Mouse (Mus musculus) liver, embryonic 14.5 days (tissue): ENCODE results near the gene Enpep. TPM values are rescaled to one million over a fixed set of nuclear protein-coding genes. Genes with fewer than 3 reads are reported as not detected.

ENCODE experiments used
- ATAC-seq: fragments of 200-750 bp; cut with Nextera tagmentation; 2 replicates; pipeline ENCODE4 v1.8.0; 2017; ENCODE audit warnings: moderate number of reproducible peaks, mild to moderate bottlenecking, moderate library complexity; ENCODE audit not compliant: insufficient read depth
- DNase-seq, 3 experiments: peaks; one replicate each; pipeline ENCODE4 v3.0.0-alpha.2; 2012 to 2013; ENCODE audit warnings: low read depth in 3 of 3, low spot score in 3 of 3
- H3K27ac ChIP-seq: fragments of 300-500 bp; sonication (generic); 2 replicates; pipeline ENCODE4 v1.5.1; 2014; ENCODE audit warnings: moderate library complexity, mild to moderate bottlenecking, control low read depth, inconsistent platforms
- H3K27me3 ChIP-seq: fragments of 300-500 bp; sonication (generic); 2 replicates; pipeline ENCODE4 v1.6.1; 2014; ENCODE audit warnings: mild to moderate bottlenecking, low read length, moderate library complexity; ENCODE audit not compliant: control insufficient read depth, insufficient read depth
- H3K36me3 ChIP-seq: fragments of 300-500 bp; sonication (generic); replicated peaks from 2 replicates; pipeline ENCODE4 v1.6.1; 2014; ENCODE audit warnings: low read depth; ENCODE audit not compliant: control insufficient read depth, insufficient read depth
- H3K4me1 ChIP-seq, 2 experiments: fragments of 200-500 bp in 1 of 2; fragments of 300-500 bp in 1 of 2; sonication (generic) in 1 of 2; replicated peaks; 2 replicates each; pipeline ENCODE4 v1.6.1; 2012 to 2014; ENCODE audit warnings: antibody characterized with exemption in 1 of 2, inconsistent platforms in 1 of 2, low read length in 1 of 2; ENCODE audit not compliant: control insufficient read depth in 2 of 2, insufficient read depth in 2 of 2
- H3K4me2 ChIP-seq: fragments of 300-500 bp; sonication (generic); 2 replicates; pipeline ENCODE4 v1.6.1; 2014; ENCODE audit warnings: low read depth, mild to moderate bottlenecking, control low read depth, moderate library complexity
- H3K4me3 ChIP-seq, 2 experiments: fragments of 200-500 bp in 1 of 2; fragments of 300-500 bp in 1 of 2; sonication (generic) in 1 of 2; 2 replicates each; pipeline ENCODE4 v1.5.1; 2012 to 2014; ENCODE audit warnings: low read depth in 2 of 2, low read length in 2 of 2, mild to moderate bottlenecking in 2 of 2, control low read depth in 1 of 2, inconsistent platforms in 1 of 2, moderate library complexity in 1 of 2; ENCODE audit not compliant: insufficient read depth in 1 of 2
- H3K9ac ChIP-seq: fragments of 300-500 bp; sonication (generic); replicated peaks from 2 replicates; pipeline ENCODE4 v1.6.1; 2014; ENCODE audit warnings: mild to moderate bottlenecking, control low read depth, moderate library complexity
- H3K9me3 ChIP-seq: fragments of 300-500 bp; sonication (generic); 2 replicates; pipeline ENCODE4 v1.6.1; 2016; ENCODE audit warnings: low read length, mixed read lengths; ENCODE audit not compliant: control insufficient read depth
- CTCF ChIP-seq: IDR thresholded peaks from 2 replicates; pipeline ENCODE4 v1.5.1; 2016; ENCODE audit warnings: antibody characterized with exemption, low read depth, control low read depth
- EP300 ChIP-seq: IDR thresholded peaks from 2 replicates; pipeline ENCODE4 v1.6.1; 2016; ENCODE audit warnings: antibody characterized with exemption, low read depth
- WGBS: fragments of 180-500 bp; shearing (Covaris S2); extraction: QIAGEN DNeasy Blood & Tissue Kit; methylation state at CpG from one replicate; pipeline ENCODE4 v1.1.7; 2014; ENCODE audit not compliant: insufficient replicate concordance; 5-methylcytosine and 5-hydroxymethylcytosine counted together
- polyA plus RNA-seq, 2 experiments: library from polyadenylated mRNA; depleted of rRNA in 1 of 2; stranded (reverse) in 1 of 2; unstranded in 1 of 2; fragments of >200 nt; fragmentation: Nextera tagmentation in 1 of 2; extraction: Ambion mirVana in 1 of 2; gene quantifications; 2 replicates each; pipeline versions ENCODE4 v1.2.1 to v1.2.3; 2012 to 2014

Enpep gene
- polyA plus RNA-seq, 2 experiments = 2.5 to 2.7 TPM

DNA sequence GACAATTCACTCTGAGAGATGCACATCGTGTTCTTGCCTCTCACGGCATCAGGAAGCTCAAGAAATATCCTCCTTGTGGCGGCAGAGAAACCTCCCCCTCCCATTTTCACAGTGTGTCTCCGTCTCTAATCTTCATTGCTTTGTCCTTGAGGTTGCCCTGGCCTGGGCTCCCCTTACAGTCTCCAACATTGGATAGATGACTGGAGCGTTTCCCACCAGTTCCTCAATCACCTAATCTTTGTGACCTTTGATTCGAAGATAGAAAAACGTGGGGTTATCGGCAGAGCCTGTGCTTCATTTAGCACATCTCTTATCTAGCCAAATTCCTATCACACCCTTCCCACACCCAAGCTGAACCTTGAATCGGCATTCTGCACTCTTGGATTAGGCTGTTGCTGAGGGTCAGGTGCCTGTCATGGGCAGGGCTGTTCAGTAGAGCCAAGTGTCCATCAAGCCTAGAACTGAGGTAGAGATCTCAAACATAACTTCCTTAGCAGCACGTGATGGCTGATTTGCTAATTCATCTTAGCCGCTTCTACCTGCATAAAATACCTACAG is 18.9 kb upstream of the Enpep start:
- no peak for TF ChIP-seq EP300
- TF ChIP-seq CTCF = no peak
- DNase-seq (no peak), ATAC-seq (no peak)
- Histone ChIP-seq H3K4me2 (no peak overlapping the region), H3K9ac (no peak overlapping the region), H3K27ac (no peak overlapping the region), H3K4me1 (no peaks in the 10 kb centered on the region), H3K4me3 (no peak overlapping the region), H3K36me3 (no peaks in the 10 kb centered on the region), H3K9me3 (no peaks in the 10 kb centered on the region), H3K27me3 (no peaks in the 10 kb centered on the region)
- 49% methylated on average over 11 of the region's 11 CpGs for WGBS

DNA sequence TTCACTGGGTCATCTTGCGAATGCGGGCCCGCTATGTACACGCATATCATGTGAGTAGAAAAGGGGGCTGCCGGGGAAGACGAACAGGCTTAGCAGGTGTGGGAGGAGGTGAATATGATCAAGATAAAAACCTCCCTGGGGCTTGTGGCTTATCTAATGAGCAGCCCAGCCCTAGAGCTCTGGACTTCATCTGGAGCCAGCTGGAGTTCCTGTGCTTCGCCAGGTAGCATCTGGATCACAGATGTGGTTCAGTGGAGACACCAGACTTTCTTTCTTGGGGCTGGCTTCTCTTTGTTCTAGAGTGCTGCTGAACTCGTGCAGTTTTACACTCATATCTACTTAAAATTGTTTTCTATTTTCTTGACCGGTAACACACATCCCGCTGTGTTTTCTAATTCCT is 14.8 kb upstream of the Enpep start:
- no peak overlapping the region for H3K27ac ChIP-seq
- ATAC-seq (no peak), DNase-seq (no peak)
- H3K27me3 ChIP-seq = no peaks in the 10 kb centered on the region
- no peaks in the 10 kb centered on the region for H3K36me3 ChIP-seq
- no peak for TF ChIP-seq CTCF
- TF ChIP-seq EP300 = no peak
- H3K9ac ChIP-seq = no peak overlapping the region
- H3K4me3 ChIP-seq = no peak overlapping the region
- no peak overlapping the region for H3K4me2 ChIP-seq
- no peaks in the 10 kb centered on the region for H3K4me1 ChIP-seq
- no peaks in the 10 kb centered on the region for H3K9me3 ChIP-seq
- 78% methylated on average over 10 of the region's 10 CpGs for WGBS

DNA sequence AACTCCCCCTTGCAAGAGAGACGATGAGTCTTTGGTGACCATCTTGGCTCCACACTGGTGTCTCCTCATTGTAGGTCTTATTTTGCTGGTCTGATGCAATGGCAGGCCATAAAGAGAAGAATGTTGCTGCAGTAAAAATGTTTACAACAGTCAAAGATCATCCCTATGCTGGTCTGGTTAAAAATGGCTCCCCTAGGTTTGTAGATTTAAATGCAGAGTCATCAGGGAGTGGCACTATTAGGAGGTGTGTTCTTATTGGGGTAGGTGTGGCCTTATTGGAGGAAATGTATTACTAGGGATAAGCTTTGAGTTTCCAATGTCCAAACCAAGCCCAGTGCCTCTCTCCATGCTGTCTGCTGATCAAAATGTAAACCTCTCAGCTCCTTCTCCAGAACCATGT is 10.2 kb upstream of the Enpep start:
- no peak overlapping the region for H3K4me2 ChIP-seq
- 67% methylated on average over 1 of the region's 1 CpGs for WGBS
- ATAC-seq = no peak

DNA sequence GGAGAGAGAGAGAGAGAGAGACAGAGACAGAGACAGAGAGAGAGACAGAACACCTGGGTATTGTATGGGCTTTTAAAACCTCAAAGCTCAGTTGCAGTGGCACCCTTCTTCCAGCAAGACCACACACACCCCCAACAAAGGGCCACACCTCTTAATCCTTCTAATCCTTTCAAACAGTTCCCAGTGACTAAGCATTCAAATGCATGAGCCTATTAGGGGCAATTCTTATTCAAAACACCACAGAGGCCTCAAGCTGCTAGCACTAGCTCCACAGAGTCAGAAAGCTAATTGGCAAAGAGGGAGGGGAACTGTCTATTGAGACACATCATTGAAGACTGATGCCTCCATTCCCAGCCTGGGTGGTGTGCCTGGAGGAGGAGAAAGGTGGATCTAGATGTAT is 8.5 kb upstream of the Enpep start:
- no peak for ATAC-seq
- TF ChIP-seq EP300 (no peak), CTCF (no peak)
- no peak overlapping the region for H3K9ac ChIP-seq
- no peaks in the 10 kb centered on the region for H3K36me3 ChIP-seq
- H3K9me3 ChIP-seq = no peaks in the 10 kb centered on the region
- H3K4me2 ChIP-seq = no peak overlapping the region
- no peak overlapping the region for H3K27ac ChIP-seq
- H3K27me3 ChIP-seq = no peaks in the 10 kb centered on the region
- H3K4me3 ChIP-seq = no peak overlapping the region
- H3K4me1 ChIP-seq = no peaks in the 10 kb centered on the region
- no peak for DNase-seq

More for the DNA sequence above, 10.2 kb upstream of the Enpep start:
- Histone ChIP-seq H3K27me3 (no peaks in the 10 kb centered on the region), H3K27ac (no peak overlapping the region), H3K4me1 (no peaks in the 10 kb centered on the region), H3K9ac (no peak overlapping the region), H3K36me3 (no peaks in the 10 kb centered on the region), H3K4me3 (no peak overlapping the region), H3K9me3 (no peaks in the 10 kb centered on the region)
- no peak for TF ChIP-seq CTCF
- TF ChIP-seq EP300 = no peak
- no peak for DNase-seq

DNA sequence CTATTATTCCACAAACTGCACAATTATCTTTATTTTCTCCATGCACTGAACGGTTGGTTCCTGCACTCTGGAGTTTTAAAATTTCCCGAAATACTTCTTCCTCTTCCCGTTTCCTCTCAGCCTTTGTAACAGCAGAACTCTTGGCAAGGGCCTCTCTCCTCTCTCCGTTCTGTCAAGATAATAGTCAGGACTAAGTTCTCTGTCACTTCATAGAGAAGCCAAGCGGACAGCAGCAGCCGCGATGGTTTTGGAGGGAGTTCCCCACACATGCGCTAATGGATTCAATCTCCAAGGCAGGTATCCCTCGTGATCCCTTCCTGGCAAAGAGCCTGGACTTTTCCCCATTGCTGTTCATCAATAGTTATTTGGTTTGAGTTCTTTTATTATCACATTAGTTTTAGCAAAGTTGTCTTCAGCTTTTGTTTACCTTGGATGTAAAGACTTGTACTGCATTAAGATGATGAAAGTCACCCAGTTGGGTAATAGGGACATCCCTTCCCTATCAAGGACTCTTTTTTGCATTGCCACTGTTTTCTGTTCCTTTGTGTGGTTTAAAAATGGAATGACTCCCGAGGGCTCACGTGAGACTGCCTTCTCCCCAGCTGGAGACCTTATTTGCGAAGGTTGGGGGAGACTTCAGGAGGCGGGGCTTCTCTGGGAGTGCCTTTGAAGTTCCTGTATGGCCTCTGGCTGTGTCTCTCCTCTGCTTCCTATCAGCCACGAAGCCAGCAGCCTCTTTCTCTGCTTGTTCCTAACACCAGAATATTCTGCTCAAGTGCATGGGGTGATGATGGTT is 6.0 kb upstream of the Enpep start:
- Histone ChIP-seq H3K4me3 (no peak overlapping the region), H3K36me3 (no peaks in the 10 kb centered on the region), H3K4me1 (no peaks in the 10 kb centered on the region), H3K27me3 (no peaks in the 10 kb centered on the region), H3K4me2 (no peak overlapping the region), H3K9ac (no peak overlapping the region), H3K9me3 (no peaks in the 10 kb centered on the region), H3K27ac (no peak overlapping the region)
- no peak for TF ChIP-seq CTCF
- TF ChIP-seq EP300 = no peak
- DNase-seq (no peak), ATAC-seq (no peak)
- 31% methylated on average over 14 of the region's 14 CpGs for WGBS
